Mouse (Mus musculus) colon, adult 2 months (tissue): ENCODE data around the gene Ppp4r1. TPM values are rescaled to one million over a fixed set of nuclear protein-coding genes. Genes with fewer than 3 reads are reported as not detected.

ENCODE experiments used
- polyA plus RNA-seq: library from polyadenylated mRNA; depleted of rRNA; stranded (reverse); fragments of >200 nt; gene quantifications from 2 replicates; pipeline ENCODE4 v1.2.3, GENCODE M21; 2012; rRNA removed

Gene Ppp4r1
- polyA plus RNA-seq = 33.0 and 35.4 TPM in 2 replicates

GRCm38 (mm10) chr17:65782551-65783141 is at the start of gene Ppp4r1:
TSS of gene Ppp4r1 (plus strand) at chr17:65782573.

GRCm38 (mm10) chr17:65771951-65772934 is 10.1 kb upstream of the Ppp4r1 start, which contains the start of gene Rab31:
TSS of gene Rab31 (minus strand) at chr17:65772752.

GRCm38 (mm10) chr17:65885697-65886529 is 103.5 kb downstream of the Ppp4r1 start, which contains the start of gene Ralbp1:
TSS of gene Ralbp1 (minus strand) at chr17:65885798.

Other genes starting within 250 kb of the Ppp4r1 start
- gene Tmem232, start 241.8 kb upstream of the Ppp4r1 start, polyA plus RNA-seq = not detected in 2 replicates
- 79.4 and 82.3 TPM in 2 replicates for gene Vapa, start 169.0 kb upstream of the Ppp4r1 start, polyA plus RNA-seq
- gene Txndc2, start 140.4 kb upstream of the Ppp4r1 start, polyA plus RNA-seq = not detected in 2 replicates
- gene Rab31, start 9.8 kb upstream of the Ppp4r1 start, polyA plus RNA-seq = 10.8 and 12.3 TPM in 2 replicates
- gene Ralbp1, start 103.2 kb downstream of the Ppp4r1 start, polyA plus RNA-seq = 45.2 and 46.0 TPM in 2 replicates
- 49.7 and 51.5 TPM in 2 replicates for gene Twsg1, start 168.7 kb downstream of the Ppp4r1 start, polyA plus RNA-seq